12 mouse cellular contexts compared by ENCODE assay signal in genomic region chr3:96403016-96403415, GRCm38 (mm10). TPM values are rescaled to one million over a fixed set of nuclear protein-coding genes. Genes with fewer than 3 reads are reported as not detected.
DNase-seq lines count a peak whose midpoint lies in the region; ATAC-seq and TF ChIP-seq lines count a peak whose summit lies in the region.
"Had no signal": no experiment of that assay in that cellular context is flagged by ENCODE, and none has a peak within 500 bp of the region (broad histone marks: within the 10 kb centered on the region; RNA-seq: fewer than 3 reads in every experiment).

No protein-coding gene starts in this region.

- no peaks in the 10 kb centered on the region for H3K36me3 ChIP-seq in E14TG2a.4 (ENCODE audit: insufficient read depth, low read length)
- no peaks in the 10 kb centered on the region for H3K36me3 ChIP-seq in liver, embryonic 11.5 days (ENCODE audit: control insufficient read depth, insufficient read depth, low read length)

- H3K27me3 ChIP-seq in E14TG2a.4 (ENCODE audit: insufficient read depth, low read length), result peaks cover 26% of the 10 kb centered on the region
- peaks cover 69% of the 10 kb centered on the region for H3K27me3 ChIP-seq in liver, embryonic 11.5 days (replicated peaks; ENCODE audit: control insufficient read depth, insufficient read depth, low read length)

- H3K9me3 ChIP-seq in E14TG2a.4 (ENCODE audit: low read length), result no peaks in the 10 kb centered on the region
- no peaks in the 10 kb centered on the region for H3K9me3 ChIP-seq in liver, embryonic 11.5 days (ENCODE audit: control insufficient read depth, low read length)

- peak; percentile 41 for TF ChIP-seq CTCF in layer of hippocampus, adult 2 months (conservative IDR thresholded peaks at IDR 0.05)
- TF ChIP-seq CTCF in E14TG2a.4 (conservative IDR thresholded peaks at IDR 0.05; ENCODE audit: low read length), result peak; percentile 57

- ATAC-seq in liver, embryonic 11.5 days (replicated peaks; ENCODE audit: low FRiP score), result no peak
- no peak for ATAC-seq in frontal cortex, adult (ENCODE audit: low TSS enrichment)

- H3K4me3 ChIP-seq in layer of hippocampus, adult 2 months, result no peak overlapping the region
- H3K4me3 ChIP-seq in E14TG2a.4 (replicated peaks; ENCODE audit: low read length), result no peak overlapping the region
- H3K4me3 ChIP-seq in liver, embryonic 11.5 days (ENCODE audit: low read depth, low read length), result no peak overlapping the region
- H3K4me3 ChIP-seq: left cerebral cortex, adult 2 months had no signal

- no peak for DNase-seq in layer of hippocampus, adult 2 months (ENCODE audit: low spot score in 2 of 2)
- no peak for DNase-seq in layer of hippocampus, adult 11-12 months (ENCODE audit: low spot score)
- peak; percentile 79 for DNase-seq in MEL-GATA-1-ER (ENCODE audit: extremely low read depth, low read depth)
- DNase-seq in liver, embryonic 11.5 days (ENCODE audit: low spot score), result no peak
- no peak for DNase-seq in ovary, postnatal 14 days (ENCODE audit: low spot score)
- DNase-seq: cerebellum, postnatal 36 days; gastrocnemius, postnatal 36 days; lung, postnatal 10 days had no signal

- no peak overlapping the region for H3K9ac ChIP-seq in liver, embryonic 11.5 days (ENCODE audit: low read depth, low read length)

- WGBS in liver, embryonic 11.5 days, result 6% methylated on average over 1 of the region's 1 CpGs

- H3K27ac ChIP-seq in layer of hippocampus, adult 2 months, result no peak overlapping the region
- H3K27ac ChIP-seq in liver, embryonic 11.5 days (ENCODE audit: low read depth, low read length), result no peak overlapping the region
- H3K27ac ChIP-seq: left cerebral cortex, adult 2 months had no signal

- peaks cover 64% of the 10 kb centered on the region for H3K4me1 ChIP-seq in E14TG2a.4 (replicated peaks; ENCODE audit: low read depth, low read length)
- peaks cover 14% of the 10 kb centered on the region; the same call in 1 of the 2 replicates for H3K4me1 ChIP-seq in liver, embryonic 11.5 days (replicated peaks; ENCODE audit: control insufficient read depth, insufficient read depth, low read length)

- H3K4me2 ChIP-seq in liver, embryonic 11.5 days, result peak overlapping the region; percentile 14; the same call in 1 of the 2 replicates

RNA-seq across cellular contexts. Expression of gene BC107364, which starts 49.1 kb away (rescaled TPM):
- not detected for total RNA-seq in layer of hippocampus, adult 2 months (2021)
- not detected in 2 replicates for polyA plus RNA-seq in liver, embryonic 11.5 days (2014; fragmentation: Nextera tagmentation; extraction: Ambion mirVana)
- total RNA-seq: gastrocnemius, postnatal 36 days; heart, postnatal 25 days; left cerebral cortex, adult 2 months had no signal
